8 mouse cellular contexts compared by ENCODE assay signal in genomic region chr2:25289651-25290050, GRCm38 (mm10). TPM values are rescaled to one million over a fixed set of nuclear protein-coding genes. Genes with fewer than 3 reads are reported as not detected.
A peak's percentile ranks its signal among the peaks of the same experiment; 100 is the strongest.
DNase-seq lines count a peak whose midpoint lies in the region; ATAC-seq lines count a peak whose summit lies in the region.
"Had no signal": no experiment of that assay in that cellular context is flagged by ENCODE, and none has a peak within 500 bp of the region (broad histone marks: within the 10 kb centered on the region; RNA-seq: fewer than 3 reads in every experiment).

Gene Lrrc26, plus strand, starts transcription at chr2:25289915.

- no peaks in the 10 kb centered on the region for H3K9me3 ChIP-seq in forebrain, embryonic 14.5 days (replicated peaks; ENCODE audit: control insufficient read depth, low read length)
- H3K9me3 ChIP-seq in kidney, embryonic 14.5 days (ENCODE audit: control insufficient read depth, low read length), result no peaks in the 10 kb centered on the region
- H3K9me3 ChIP-seq in midbrain, embryonic 10.5 days (replicated peaks), result no peaks in the 10 kb centered on the region

- H3K27ac ChIP-seq in forebrain, embryonic 14.5 days (ENCODE audit: low read depth, low read length), result no peak within 1 kb of the TSS
- H3K27ac ChIP-seq in kidney, embryonic 14.5 days (ENCODE audit: low read depth, low read length), result no peak within 1 kb of the TSS
- H3K27ac ChIP-seq in midbrain, embryonic 10.5 days (replicated peaks), result no peak within 1 kb of the TSS
- H3K27ac ChIP-seq: liver, embryonic 14.5 days had no signal

- peak within 1 kb of the TSS; percentile 20 for H3K4me3 ChIP-seq in forebrain, embryonic 14.5 days (ENCODE audit: low read depth, low read length)
- peak within 1 kb of the TSS; percentile 21 for H3K4me3 ChIP-seq in kidney, embryonic 14.5 days (ENCODE audit: low read length)
- H3K4me3 ChIP-seq in midbrain, embryonic 10.5 days, result peak within 1 kb of the TSS; percentile 24

- 5% methylated on average over 11 of the region's 11 CpGs for WGBS in forebrain, embryonic 14.5 days
- 6% methylated on average over 11 of the region's 11 CpGs for WGBS in kidney, embryonic 14.5 days
- WGBS in midbrain, embryonic 10.5 days, result 8% methylated on average over 11 of the region's 11 CpGs

- no peaks in the 10 kb centered on the region for H3K4me1 ChIP-seq in forebrain, embryonic 14.5 days (ENCODE audit: control insufficient read depth, insufficient read depth, low read length)
- H3K4me1 ChIP-seq in kidney, embryonic 14.5 days (ENCODE audit: control insufficient read depth, insufficient read depth, low read length), result peaks cover 10% of the 10 kb centered on the region; the same call in 1 of the 2 replicates
- peaks cover 28% of the 10 kb centered on the region for H3K4me1 ChIP-seq in midbrain, embryonic 10.5 days

- peaks cover 18% of the 10 kb centered on the region for H3K36me3 ChIP-seq in forebrain, embryonic 14.5 days (ENCODE audit: control insufficient read depth, insufficient read depth, low read length)
- H3K36me3 ChIP-seq in kidney, embryonic 14.5 days (ENCODE audit: control insufficient read depth, insufficient read depth, low read length), result peaks cover 13% of the 10 kb centered on the region
- peaks cover 20% of the 10 kb centered on the region for H3K36me3 ChIP-seq in midbrain, embryonic 10.5 days

- H3K4me2 ChIP-seq in forebrain, embryonic 14.5 days (ENCODE audit: low read length), result peak within 1 kb of the TSS; percentile 42
- peak within 1 kb of the TSS; percentile 25 for H3K4me2 ChIP-seq in kidney, embryonic 14.5 days (replicated peaks; ENCODE audit: low read depth, low read length)

- H3K27me3 ChIP-seq in forebrain, embryonic 14.5 days (replicated peaks; ENCODE audit: control insufficient read depth, insufficient read depth, low read length), result peaks cover 55% of the 10 kb centered on the region
- H3K27me3 ChIP-seq in kidney, embryonic 14.5 days (ENCODE audit: control insufficient read depth, insufficient read depth, low read length), result peaks cover 58% of the 10 kb centered on the region
- H3K27me3 ChIP-seq in midbrain, embryonic 10.5 days (ENCODE audit: low read depth, poor library complexity, severe bottlenecking), result peaks cover 85% of the 10 kb centered on the region

- 0 out of 2 replicates have a peak within 1 kb of the TSS, but pooled peaks have one; percentile 35 for H3K9ac ChIP-seq in forebrain, embryonic 14.5 days (ENCODE audit: low read length)
- no peak within 1 kb of the TSS for H3K9ac ChIP-seq in kidney, embryonic 14.5 days (ENCODE audit: low read depth, low read length)
- H3K9ac ChIP-seq: liver, embryonic 14.5 days had no signal

- no peak for ATAC-seq in forebrain, embryonic 14.5 days
- no peak for ATAC-seq in kidney, embryonic 14.5 days (ENCODE audit: low FRiP score, low TSS enrichment)

- peak; percentile 82 for DNase-seq in urinary bladder, postnatal 14 days (ENCODE audit: low spot score)
- DNase-seq in urinary bladder, adult 2 months (ENCODE audit: low spot score), result no peak
- peak; percentile 38 for DNase-seq in forebrain, embryonic 14.5 days (ENCODE audit: low spot score)
- DNase-seq in midbrain, embryonic 10.5 days (ENCODE audit: low spot score), result no peak
- no peak for DNase-seq in frontal cortex, postnatal 14 days (ENCODE audit: low spot score in 2 of 2)
- no peak for DNase-seq in urinary bladder, postnatal 10 days (ENCODE audit: low spot score)

RNA-seq across cellular contexts. Expression of gene Lrrc26, which starts in this region (rescaled TPM):
- polyA plus RNA-seq in urinary bladder, adult 2 months (2012; rRNA removed), result 7.0 and 8.2 TPM in 2 replicates
- polyA plus RNA-seq in forebrain, embryonic 14.5 days (2014; fragmentation: Nextera tagmentation; extraction: Ambion mirVana), result 0.25 TPM in 1 of 2 replicates, not detected in the other
- polyA plus RNA-seq in kidney, embryonic 14.5 days (2014; fragmentation: Nextera tagmentation; extraction: Ambion mirVana), result not detected in 2 replicates
- polyA plus RNA-seq in midbrain, embryonic 10.5 days (2016; fragmentation: Nextera tagmentation; extraction: Ambion mirVana), result not detected in 2 replicates
- polyA plus RNA-seq: liver, embryonic 14.5 days had no signal

Comparison
In these comparisons a context has a peak if more than half of its experiments do, and no peak if none do; other contexts are left out.
1. Peak in DNase-seq, H3K4me3 ChIP-seq, H3K9ac ChIP-seq and H3K4me2 ChIP-seq in forebrain, embryonic 14.5 days; RNA of the gene not detected or under 1 TPM.